Mouse (Mus musculus) left cerebral cortex, postnatal 25 days (tissue): Measurements from ENCODE around the gene Zbtb16. TPM values are rescaled to one million over a fixed set of nuclear protein-coding genes. Genes with fewer than 3 reads are reported as not detected.

Experiments used
- DNase-seq, 2 experiments: peaks; one replicate each; pipeline ENCODE4 v3.0.0; 2022; ENCODE audit warnings: low spot score in 2 of 2, mixed read lengths in 1 of 2
- intact Hi-C: fragments of 180-260 bp; cut with DNase I; formaldehyde crosslinking; loops from one replicate; pipeline ENCODE4 v1.15.1; 2025
- total RNA-seq, 2 experiments: library from RNA; stranded (reverse); gene quantifications; 2 replicates each; pipeline ENCODE4 v1.2.3; 2021

The Zbtb16 gene
- total RNA-seq, 2 experiments from 2014 or later, result 71.7 to 73.7 TPM

DNA sequence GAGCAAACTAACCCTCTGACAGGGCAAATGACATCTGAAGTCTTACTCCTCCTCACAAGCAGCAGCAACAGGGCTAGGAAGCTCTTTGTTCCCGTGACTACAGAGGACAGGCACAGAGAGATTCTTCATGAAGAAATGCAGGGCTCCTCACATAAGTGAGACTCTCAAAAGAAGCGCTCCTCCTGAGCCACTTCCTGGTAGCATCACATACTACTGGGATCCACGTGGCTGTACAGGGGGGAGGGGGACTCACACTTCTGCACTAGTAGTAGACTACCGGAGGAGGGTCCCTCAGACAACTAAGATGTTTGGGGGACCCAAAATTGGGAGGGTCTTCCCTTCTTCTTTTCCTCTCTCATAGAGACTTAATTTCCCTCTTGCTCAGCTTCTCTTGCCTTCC, 139.7 kb downstream of the Zbtb16 start:
- no peak for DNase-seq
- intact Hi-C loops, result no loop called here

GRCm38 (mm10) chr9:48695796-48696195, 140.2 kb downstream of the Zbtb16 start:
- intact Hi-C loops, result no loop called here
- no peak for DNase-seq

GRCm38 (mm10) chr9:48694616-48695061, 141.4 kb downstream of the Zbtb16 start:
- intact Hi-C loops, result no loop called here
- no peak for DNase-seq

DNA sequence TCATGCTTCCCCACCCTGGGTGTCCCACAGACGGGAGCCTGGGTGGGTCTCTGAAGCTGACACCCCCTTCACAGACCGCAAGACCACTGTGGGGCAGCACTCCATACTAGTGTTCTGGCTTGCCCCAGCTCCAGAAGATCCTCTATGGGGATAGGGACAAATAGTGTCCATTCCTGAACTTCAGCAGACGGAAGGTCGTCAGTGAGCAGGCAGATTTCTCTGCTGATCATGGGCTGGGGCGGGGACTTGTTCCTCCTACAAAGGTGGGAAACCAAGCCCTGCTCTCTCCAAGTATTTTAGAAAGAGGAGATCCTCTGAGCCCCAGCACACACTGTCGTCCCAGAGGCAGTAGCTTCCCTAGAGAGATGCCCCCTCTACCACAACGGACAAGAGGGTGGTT, 142.3 kb downstream of the Zbtb16 start:
- intact Hi-C loops, result no loop called here
- no peak for DNase-seq

DNA sequence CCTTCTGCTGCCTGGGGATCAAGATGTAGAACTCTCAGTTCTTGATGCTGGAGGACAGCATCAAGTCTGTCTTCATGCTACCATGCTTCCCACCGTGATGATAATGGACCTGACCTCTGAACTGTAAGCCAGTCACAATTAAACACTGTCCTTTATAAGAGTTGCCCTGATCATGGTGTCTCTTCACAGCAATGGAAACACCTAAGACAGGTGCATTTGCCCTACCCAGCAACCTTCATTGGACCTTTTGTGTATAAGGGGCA, 146.4 kb downstream of the Zbtb16 start:
- no peak for DNase-seq
- intact Hi-C loops, result no loop called here

- intact Hi-C loops, result no loop called here
- DNase-seq, result no peak
These were observed 146.9 kb downstream of the Zbtb16 start for GRCm38 (mm10) chr9:48688859-48689717.

DNA sequence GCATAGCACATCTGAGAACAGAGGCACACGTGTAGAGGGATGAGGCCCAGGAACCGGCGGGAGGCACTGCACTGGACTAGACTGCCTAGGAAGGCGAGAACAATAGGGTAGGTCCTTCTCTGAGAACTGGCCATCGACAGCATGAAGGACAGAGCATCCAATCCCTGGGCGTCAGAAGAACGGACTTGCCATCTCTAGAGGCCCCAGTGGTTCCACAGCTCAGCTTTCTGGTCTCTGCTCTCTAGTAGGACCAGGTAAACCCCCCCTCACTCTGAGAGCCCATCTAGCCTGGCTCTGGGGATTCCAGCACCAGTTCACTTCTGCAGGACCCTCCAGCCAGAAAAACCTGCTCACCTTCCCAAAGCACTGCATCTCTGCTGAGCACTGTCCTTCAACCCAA, 148.1 kb downstream of the Zbtb16 start:
- intact Hi-C loops, result no loop called here
- no peak for DNase-seq

DNA sequence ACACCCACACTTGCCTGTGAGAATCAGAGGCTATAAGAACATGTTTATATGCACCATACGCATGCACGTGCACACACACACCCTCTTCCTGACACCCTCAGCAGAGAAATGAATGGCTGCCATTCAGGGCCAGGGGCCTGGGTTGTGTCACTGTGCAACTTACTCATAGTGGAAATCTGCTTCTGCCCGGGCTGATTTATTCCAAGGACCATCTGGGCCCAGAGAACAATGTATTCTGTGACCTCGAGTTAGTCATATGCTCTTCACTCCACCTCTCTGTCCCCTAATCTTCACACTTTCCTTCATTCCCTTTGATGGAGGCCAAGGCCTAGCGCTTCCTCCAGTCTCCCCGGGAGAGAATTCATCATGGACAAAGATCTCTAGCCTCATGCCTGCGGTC, 150.3 kb downstream of the Zbtb16 start:
- intact Hi-C loops, result no loop called here
- DNase-seq, result no peak

GRCm38 (mm10) chr9:48684144-48684543, 151.9 kb downstream of the Zbtb16 start:
- intact Hi-C loops, result no loop called here
- DNase-seq, result no peak

- no peak for DNase-seq
- intact Hi-C loops, result no loop called here
These were observed 154.8 kb downstream of the Zbtb16 start for GRCm38 (mm10) chr9:48681193-48681592.

DNA sequence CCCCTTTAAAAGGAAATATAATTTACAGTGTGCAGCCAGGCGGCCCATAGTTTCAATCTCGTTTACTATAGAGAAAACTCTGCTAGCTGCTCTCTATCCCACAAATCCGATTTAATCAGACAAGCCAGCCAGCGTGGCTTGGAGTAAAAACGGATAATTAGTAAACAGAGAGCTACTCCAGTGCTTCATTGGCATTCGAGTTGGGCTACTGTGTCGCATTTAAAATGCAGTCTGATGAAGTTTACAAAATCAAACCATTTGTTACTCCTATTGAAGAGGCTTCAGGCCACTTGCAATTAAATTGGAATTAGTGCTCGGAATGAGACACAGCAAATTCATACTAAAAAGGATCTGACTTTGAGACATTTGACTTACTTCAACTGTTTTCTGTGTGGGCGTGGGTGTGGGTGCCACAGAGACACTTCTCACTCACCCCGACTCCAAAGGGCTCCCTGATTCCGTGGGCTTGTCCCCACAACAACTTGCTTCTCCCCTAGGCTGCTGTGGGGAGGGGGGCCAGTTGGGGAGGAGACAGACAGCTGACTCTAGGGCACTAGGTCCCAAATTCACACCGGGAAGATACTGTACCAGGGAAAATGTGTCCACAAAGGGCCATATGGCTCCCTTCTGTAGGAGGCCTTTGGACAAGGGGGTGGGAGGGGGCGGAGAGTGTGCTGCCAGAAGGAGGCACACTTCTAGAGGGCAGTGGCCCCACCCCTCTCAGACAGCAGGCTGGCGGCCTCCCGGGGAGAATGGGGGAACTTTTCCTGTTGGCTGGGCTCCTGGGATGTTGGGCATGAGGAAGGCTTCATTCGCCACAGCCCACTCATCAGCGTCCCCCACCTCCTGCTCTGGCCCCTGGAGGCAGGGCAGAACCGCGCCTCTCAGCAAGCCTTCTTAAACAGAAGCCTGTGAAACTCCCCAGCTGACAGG, 157.3 kb downstream of the Zbtb16 start:
- peak; percentile 23 to 59 for DNase-seq
- intact Hi-C loops, result loop anchor here (5.0 kb wide), 2 partner anchors 44 to 159 kb away; partner anchors contain the start of gene Zbtb16

GRCm38 (mm10) chr9:48675151-48675790, 160.8 kb downstream of the Zbtb16 start:
- intact Hi-C loops, result loop anchor here (5.0 kb wide), 2 partner anchors 47 to 162 kb away; partner anchors contain the start of gene Zbtb16
- DNase-seq, result peak in 1 of 2 experiments; percentile 44

- intact Hi-C loops, result loop anchor here (5.0 kb wide), 2 partner anchors 48 to 163 kb away; partner anchors contain the start of gene Zbtb16
- no peak for DNase-seq
These were observed 161.5 kb downstream of the Zbtb16 start for GRCm38 (mm10) chr9:48674359-48675015.

DNA sequence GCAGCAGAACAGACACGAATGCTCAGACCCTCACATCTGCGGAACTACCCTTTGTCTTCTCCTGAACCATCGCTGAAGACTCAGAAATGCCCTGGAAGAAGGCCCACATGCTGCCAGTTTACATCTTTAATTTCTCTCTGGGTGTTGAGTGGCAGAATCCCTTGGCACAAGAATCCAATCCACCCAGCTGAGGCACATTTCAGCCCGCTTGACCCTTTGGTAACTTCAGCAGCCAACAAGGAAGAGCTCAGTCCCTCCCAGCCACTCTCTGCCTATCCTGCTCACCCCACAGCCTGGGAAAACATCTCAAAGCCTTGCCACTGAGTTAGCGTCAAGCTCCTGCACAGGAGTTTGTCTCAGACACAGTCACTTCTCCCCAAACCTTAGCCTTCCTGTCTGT, 162.2 kb downstream of the Zbtb16 start:
- DNase-seq, result no peak
- intact Hi-C loops, result loop anchor here (2.0 kb wide), 1 partner anchor 63 kb away; no protein-coding TSS in a partner anchor

GRCm38 (mm10) chr9:48673213-48673612, 162.8 kb downstream of the Zbtb16 start:
- intact Hi-C loops, result loop anchor here (2.0 kb wide), 1 partner anchor 64 kb away; no protein-coding TSS in a partner anchor

DNA sequence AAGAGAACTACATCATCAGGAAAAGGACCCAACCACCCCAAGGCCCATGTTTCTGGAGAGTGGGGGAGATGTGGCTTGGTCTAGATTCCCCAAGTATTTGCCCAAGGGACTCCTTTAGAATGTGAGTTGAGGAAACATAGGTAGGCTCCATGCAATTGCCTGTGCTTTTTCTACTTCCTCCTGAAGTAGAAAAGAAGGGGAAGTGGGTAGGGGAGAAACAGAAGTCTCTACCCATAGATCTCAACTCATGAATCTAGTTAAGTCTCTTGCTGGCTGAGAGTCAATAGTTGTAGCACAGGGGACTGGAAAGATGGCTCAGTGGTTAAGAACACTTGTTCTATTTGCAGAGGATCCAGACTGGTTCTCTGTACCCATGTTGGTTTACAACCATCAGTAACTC, 164.2 kb downstream of the Zbtb16 start:
- no peak for DNase-seq
- intact Hi-C loops, result loop anchor here (2.0 kb wide), 1 partner anchor 65 kb away; no protein-coding TSS in a partner anchor

More at GRCm38 (mm10) chr9:48673213-48673612, 162.8 kb downstream of the Zbtb16 start:
- DNase-seq, result peak; percentile 39 to 80

GRCm38 (mm10) chr9:48670156-48670555, 165.9 kb downstream of the Zbtb16 start:
- intact Hi-C loops, result no loop called here
- no peak for DNase-seq

DNA sequence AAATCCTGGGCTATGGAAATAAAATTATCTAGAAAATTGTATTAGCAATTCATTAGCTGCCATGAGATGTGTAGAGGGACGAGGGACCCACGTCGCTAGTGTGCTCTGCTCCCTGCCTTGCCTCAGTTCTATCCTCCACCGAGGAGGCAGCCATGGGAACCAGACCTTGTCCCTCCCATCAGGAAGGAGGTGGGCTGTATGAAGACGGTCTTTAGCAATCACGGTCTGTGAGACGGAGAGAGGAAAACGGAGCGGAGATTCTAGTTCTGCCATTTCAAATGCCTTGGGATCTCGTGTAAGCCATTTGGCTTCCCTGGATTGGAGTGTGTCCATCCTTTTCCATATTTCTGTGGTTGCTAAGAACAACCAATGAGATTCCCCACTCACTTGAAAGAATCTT, 166.3 kb downstream of the Zbtb16 start:
- no peak for DNase-seq
- intact Hi-C loops, result no loop called here

GRCm38 (mm10) chr9:48666702-48667101, 169.3 kb downstream of the Zbtb16 start:
- no peak for DNase-seq
- intact Hi-C loops, result no loop called here
